Mouse (Mus musculus) cerebellum, postnatal 36 days (tissue): ENCODE results near the gene Prss46.

Experiments used
- DNase-seq, 2 experiments: peaks; one replicate each; pipeline ENCODE4 v3.0.0; 2021 to 2022; ENCODE audit warnings: mixed read lengths in 2 of 2

The Prss46 gene

GRCm38 (mm10) chr9:110901204-110901603 is 56.9 kb downstream of the Prss46 start:
- DNase-seq: no peak

- DNase-seq: no peak
Observed at GRCm38 (mm10) chr9:110902271-110902670, 58.0 kb downstream of the Prss46 start.
